Comparison of ENCODE assay signal across 20 mouse cellular contexts in the genomic region with DNA sequence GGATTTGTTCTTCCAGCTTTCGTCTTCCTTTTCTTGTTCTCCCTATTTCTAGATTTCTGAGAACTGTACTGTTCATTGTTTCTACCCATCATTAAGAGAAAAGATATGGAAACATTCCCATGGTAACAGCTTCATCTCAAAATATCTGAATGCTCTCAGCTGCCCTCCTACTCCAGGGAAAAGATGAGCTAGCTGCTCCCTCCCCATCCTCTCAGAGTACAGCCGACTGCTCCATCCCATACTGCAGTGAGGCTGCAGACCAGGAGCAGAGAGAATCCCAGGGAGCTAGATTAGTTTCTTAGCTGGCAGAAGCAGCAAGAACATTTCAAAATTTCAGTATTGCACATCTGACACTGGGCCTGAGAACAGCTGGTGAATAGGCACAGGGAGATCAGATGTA. TPM values are rescaled to one million over a fixed set of nuclear protein-coding genes. Genes with fewer than 3 reads are reported as not detected.
"Had no signal": no experiment of that assay in that cellular context is flagged by ENCODE, and none has a peak within 500 bp of the region (broad histone marks: within the 10 kb centered on the region; RNA-seq: fewer than 3 reads in every experiment).

No protein-coding gene starts in this region.

- H3K9ac ChIP-seq: limb, embryonic 15.5 days; liver, embryonic 12.5 days; lung, embryonic 14.5 days; neural tube, embryonic 12.5 days had no signal

- H3K9me3 ChIP-seq: limb, embryonic 15.5 days; neural tube, embryonic 12.5 days had no signal

- DNase-seq: kidney, adult 11 months; kidney, adult 9 months; kidney, postnatal 36 days; layer of hippocampus, postnatal 36 days; lung, embryonic 14.5 days; lung, postnatal 10 days; lung, postnatal 4 days; retina, postnatal 1 day; right cerebral cortex, postnatal 4 days; spleen, adult 18-20 months; thymus, adult 2 months; thymus, postnatal 25 days had no signal

- H3K27ac ChIP-seq: kidney, postnatal 0 days; limb, embryonic 15.5 days; liver, embryonic 12.5 days; neural tube, embryonic 12.5 days had no signal

- H3K4me2 ChIP-seq: limb, embryonic 15.5 days; liver, embryonic 12.5 days; lung, embryonic 14.5 days; midbrain, embryonic 11.5 days; neural tube, embryonic 12.5 days had no signal

- H3K4me3 ChIP-seq: limb, embryonic 15.5 days; liver, embryonic 12.5 days; megakaryocyte, embryonic 14.5 days; neural tube, embryonic 12.5 days had no signal

- ATAC-seq: liver, embryonic 12.5 days had no signal

- H3K27me3 ChIP-seq: limb, embryonic 15.5 days; liver, embryonic 12.5 days; neural tube, embryonic 12.5 days had no signal

- H3K4me1 ChIP-seq: limb, embryonic 15.5 days; liver, embryonic 12.5 days; neural tube, embryonic 12.5 days had no signal

- H3K36me3 ChIP-seq: limb, embryonic 15.5 days; liver, embryonic 12.5 days; neural tube, embryonic 12.5 days had no signal

RNA-seq across cellular contexts. Expression of gene Rhbdl3, which starts 22.7 kb away (rescaled TPM):
- total RNA-seq: monocyte, adult 5-6 weeks; neutrophil, adult 5-6 weeks had no signal
